Mouse (Mus musculus): ENCODE results near the gene Cpne4. TPM values are rescaled to one million over a fixed set of nuclear protein-coding genes. Genes with fewer than 3 reads are reported as not detected.

The Cpne4 gene
- polyA plus RNA-seq, 1 experiment, result not detected

- H3K27me3 ChIP-seq (ENCODE audit: control insufficient read depth, insufficient read depth, low read length, poor library complexity, severe bottlenecking), result no peaks in the 10 kb centered on the region
- no peaks in the 10 kb centered on the region for H3K4me1 ChIP-seq (ENCODE audit: control insufficient read depth, insufficient read depth, low read length)
- no peak for TF ChIP-seq EP300 (IDR thresholded peaks at IDR 0.05; ENCODE audit: insufficient read depth, low read depth, low read length)
- TF ChIP-seq POLR2A (IDR thresholded peaks at IDR 0.05; ENCODE audit: insufficient read depth, low read length), result no peak
- TF ChIP-seq CTCF (IDR thresholded peaks at IDR 0.05; ENCODE audit: low read depth, low read length), result no peak
- H3K27ac ChIP-seq (ENCODE audit: insufficient read depth, low read length), result no peak overlapping the region
- H3K4me3 ChIP-seq (ENCODE audit: low read depth, low read length), result no peak overlapping the region
- no peaks in the 10 kb centered on the region for H3K36me3 ChIP-seq (ENCODE audit: control insufficient read depth, insufficient read depth, low read length, poor library complexity, severe bottlenecking)
- H3K9ac ChIP-seq (ENCODE audit: low read depth, poor library complexity, severe bottlenecking), result no peak overlapping the region
- H3K9me3 ChIP-seq (replicated peaks; ENCODE audit: control insufficient read depth, insufficient read depth, low read length, poor library complexity, severe bottlenecking), result no peaks in the 10 kb centered on the region
Measured at GRCm38 (mm10) chr9:104828646-104829045, 281.6 kb downstream of the Cpne4 start.

GRCm38 (mm10) chr9:104832934-104833539 lies 286.0 kb downstream of the Cpne4 start:
- Histone ChIP-seq H3K9ac (ENCODE audit: low read depth, poor library complexity, severe bottlenecking) (no peak overlapping the region), H3K36me3 (ENCODE audit: control insufficient read depth, insufficient read depth, low read length, poor library complexity, severe bottlenecking) (no peaks in the 10 kb centered on the region), H3K4me3 (ENCODE audit: low read depth, low read length) (no peak overlapping the region), H3K9me3 (replicated peaks; ENCODE audit: control insufficient read depth, insufficient read depth, low read length, poor library complexity, severe bottlenecking) (no peaks in the 10 kb centered on the region), H3K4me1 (ENCODE audit: control insufficient read depth, insufficient read depth, low read length) (no peaks in the 10 kb centered on the region), H3K27me3 (ENCODE audit: control insufficient read depth, insufficient read depth, low read length, poor library complexity, severe bottlenecking) (no peaks in the 10 kb centered on the region), H3K27ac (ENCODE audit: insufficient read depth, low read length) (no peak overlapping the region)
- no peak for TF ChIP-seq CTCF (IDR thresholded peaks at IDR 0.05; ENCODE audit: low read depth, low read length)
- TF ChIP-seq EP300 (IDR thresholded peaks at IDR 0.05; ENCODE audit: insufficient read depth, low read depth, low read length), result no peak
- TF ChIP-seq POLR2A (IDR thresholded peaks at IDR 0.05; ENCODE audit: insufficient read depth, low read length), result no peak

- Histone ChIP-seq H3K9ac (ENCODE audit: low read depth, poor library complexity, severe bottlenecking) (no peak overlapping the region), H3K4me1 (ENCODE audit: control insufficient read depth, insufficient read depth, low read length) (no peaks in the 10 kb centered on the region), H3K4me3 (ENCODE audit: low read depth, low read length) (no peak overlapping the region), H3K27ac (ENCODE audit: insufficient read depth, low read length) (no peak overlapping the region), H3K9me3 (replicated peaks; ENCODE audit: control insufficient read depth, insufficient read depth, low read length, poor library complexity, severe bottlenecking) (no peaks in the 10 kb centered on the region), H3K36me3 (ENCODE audit: control insufficient read depth, insufficient read depth, low read length, poor library complexity, severe bottlenecking) (no peaks in the 10 kb centered on the region), H3K27me3 (ENCODE audit: control insufficient read depth, insufficient read depth, low read length, poor library complexity, severe bottlenecking) (no peaks in the 10 kb centered on the region)
- no peak for TF ChIP-seq CTCF (IDR thresholded peaks at IDR 0.05; ENCODE audit: low read depth, low read length)
- TF ChIP-seq POLR2A (IDR thresholded peaks at IDR 0.05; ENCODE audit: insufficient read depth, low read length), result no peak
- no peak for TF ChIP-seq EP300 (IDR thresholded peaks at IDR 0.05; ENCODE audit: insufficient read depth, low read depth, low read length)
Measured at GRCm38 (mm10) chr9:104837931-104838330, 290.8 kb downstream of the Cpne4 start.

- Histone ChIP-seq H3K27ac (ENCODE audit: insufficient read depth, low read length) (no peak overlapping the region), H3K9me3 (replicated peaks; ENCODE audit: control insufficient read depth, insufficient read depth, low read length, poor library complexity, severe bottlenecking) (no peaks in the 10 kb centered on the region)
Measured at GRCm38 (mm10) chr9:104841278-104841677, 294.2 kb downstream of the Cpne4 start.

GRCm38 (mm10) chr9:104845226-104845930 lies 298.3 kb downstream of the Cpne4 start:
- TF ChIP-seq EP300 (IDR thresholded peaks at IDR 0.05; ENCODE audit: insufficient read depth, low read depth, low read length), result no peak
- TF ChIP-seq CTCF (IDR thresholded peaks at IDR 0.05; ENCODE audit: low read depth, low read length), result no peak
- TF ChIP-seq POLR2A (IDR thresholded peaks at IDR 0.05; ENCODE audit: insufficient read depth, low read length), result no peak
- H3K27ac ChIP-seq (ENCODE audit: insufficient read depth, low read length), result no peak overlapping the region

More at GRCm38 (mm10) chr9:104841278-104841677, 294.2 kb downstream of the Cpne4 start:
- no peak for TF ChIP-seq POLR2A (IDR thresholded peaks at IDR 0.05; ENCODE audit: insufficient read depth, low read length)
- no peak for TF ChIP-seq CTCF (IDR thresholded peaks at IDR 0.05; ENCODE audit: low read depth, low read length)
- TF ChIP-seq EP300 (IDR thresholded peaks at IDR 0.05; ENCODE audit: insufficient read depth, low read depth, low read length), result no peak
- Histone ChIP-seq H3K4me1 (ENCODE audit: control insufficient read depth, insufficient read depth, low read length) (no peaks in the 10 kb centered on the region), H3K27me3 (ENCODE audit: control insufficient read depth, insufficient read depth, low read length, poor library complexity, severe bottlenecking) (no peaks in the 10 kb centered on the region), H3K4me3 (ENCODE audit: low read depth, low read length) (no peak overlapping the region), H3K9ac (ENCODE audit: low read depth, poor library complexity, severe bottlenecking) (no peak overlapping the region), H3K36me3 (ENCODE audit: control insufficient read depth, insufficient read depth, low read length, poor library complexity, severe bottlenecking) (no peaks in the 10 kb centered on the region)

GRCm38 (mm10) chr9:104853701-104854100 lies 306.6 kb downstream of the Cpne4 start:
- H3K36me3 ChIP-seq (ENCODE audit: control insufficient read depth, insufficient read depth, low read length, poor library complexity, severe bottlenecking), result no peaks in the 10 kb centered on the region
- no peak overlapping the region for H3K27ac ChIP-seq (ENCODE audit: insufficient read depth, low read length)
- no peaks in the 10 kb centered on the region for H3K27me3 ChIP-seq (ENCODE audit: control insufficient read depth, insufficient read depth, low read length, poor library complexity, severe bottlenecking)
- H3K4me1 ChIP-seq (ENCODE audit: control insufficient read depth, insufficient read depth, low read length), result no peaks in the 10 kb centered on the region
- no peak overlapping the region for H3K9ac ChIP-seq (ENCODE audit: low read depth, poor library complexity, severe bottlenecking)
- H3K9me3 ChIP-seq (replicated peaks; ENCODE audit: control insufficient read depth, insufficient read depth, low read length, poor library complexity, severe bottlenecking), result no peaks in the 10 kb centered on the region
- TF ChIP-seq CTCF (IDR thresholded peaks at IDR 0.05; ENCODE audit: low read depth, low read length) (no peak), EP300 (IDR thresholded peaks at IDR 0.05; ENCODE audit: insufficient read depth, low read depth, low read length) (no peak), POLR2A (IDR thresholded peaks at IDR 0.05; ENCODE audit: insufficient read depth, low read length) (no peak)
- H3K4me3 ChIP-seq (ENCODE audit: low read depth, low read length), result no peak overlapping the region

More at GRCm38 (mm10) chr9:104845226-104845930, 298.3 kb downstream of the Cpne4 start:
- Histone ChIP-seq H3K9ac (ENCODE audit: low read depth, poor library complexity, severe bottlenecking) (no peak overlapping the region), H3K9me3 (replicated peaks; ENCODE audit: control insufficient read depth, insufficient read depth, low read length, poor library complexity, severe bottlenecking) (no peaks in the 10 kb centered on the region), H3K27me3 (ENCODE audit: control insufficient read depth, insufficient read depth, low read length, poor library complexity, severe bottlenecking) (no peaks in the 10 kb centered on the region), H3K36me3 (ENCODE audit: control insufficient read depth, insufficient read depth, low read length, poor library complexity, severe bottlenecking) (no peaks in the 10 kb centered on the region), H3K4me1 (ENCODE audit: control insufficient read depth, insufficient read depth, low read length) (no peaks in the 10 kb centered on the region), H3K4me3 (ENCODE audit: low read depth, low read length) (no peak overlapping the region)

Measured in ES-Bruce4 (cell line).